Mouse (Mus musculus) neutrophil, adult 5-6 weeks (primary cell): ENCODE measurements around the gene Zfp26. TPM values are rescaled to one million over a fixed set of nuclear protein-coding genes. Genes with fewer than 3 reads are reported as not detected.

ENCODE experiments used
- ATAC-seq: fragments of 151-379, 151-347 bp; 2 replicates; pipeline ENCODE4 v1.8.0; 2017; ENCODE audit warnings: mild to moderate bottlenecking, moderate TSS enrichment; ENCODE audit not compliant: insufficient number of reproducible peaks, poor library complexity, low FRiP score, severe bottlenecking; ENCODE audit errors: extremely low read depth
- total RNA-seq: library from RNA; stranded (forward); fragments of 200-1000 nt; gene quantifications from 2 replicates; pipeline ENCODE4 v1.2.3, GENCODE M21; 2017

Gene Zfp26
- total RNA-seq, 1 experiment from 2014 or later, result 56.6 TPM

GRCm38 (mm10) chr9:20383659-20384058 is 76.3 kb downstream of the Zfp26 start:
- no peak for ATAC-seq

Other genes starting within 250 kb of the Zfp26 start
- gene Olfr871, start 248.0 kb downstream of the Zfp26 start, total RNA-seq, result not detected in 2 replicates
- not detected in 2 replicates for gene Olfr872, start 223.0 kb downstream of the Zfp26 start, total RNA-seq
- not detected in 2 replicates for gene Olfr39, start 177.8 kb downstream of the Zfp26 start, total RNA-seq
- not detected in 2 replicates for gene Olfr873, start 161.6 kb downstream of the Zfp26 start, total RNA-seq
- gene Olfr18, start 124.1 kb downstream of the Zfp26 start, total RNA-seq, result 0.35 TPM in 1 of 2 replicates, not detected in the other
- gene Zfp560, start 75.0 kb downstream of the Zfp26 start, total RNA-seq, result 2.3 and 2.7 TPM in 2 replicates
- 20.0 and 20.1 TPM in 2 replicates for gene Zfp426, start 32.6 kb upstream of the Zfp26 start, total RNA-seq
- gene Zfp266, start 61.3 kb upstream of the Zfp26 start, total RNA-seq, result 21.5 and 29.0 TPM in 2 replicates
- 6.4 and 8.0 TPM in 2 replicates for gene Zfp846, start 121.1 kb upstream of the Zfp26 start, total RNA-seq
- gene Ubl5, start 182.7 kb upstream of the Zfp26 start, total RNA-seq, result 154 and 184 TPM in 2 replicates
- 32.3 and 36.5 TPM in 2 replicates for gene Fbxl12, start 184.6 kb upstream of the Zfp26 start, total RNA-seq
- gene Pin1, start 191.9 kb upstream of the Zfp26 start, total RNA-seq, result 9.8 and 11.5 TPM in 2 replicates